Mouse (Mus musculus) adrenal gland, postnatal 10 days (tissue): ENCODE data around the gene Gm13199. TPM values are rescaled to one million over a fixed set of nuclear protein-coding genes. Genes with fewer than 3 reads are reported as not detected.

Source experiments
- DNase-seq: peaks from one replicate; pipeline ENCODE4 v3.0.0; 2021; ENCODE audit warnings: mixed read lengths
- total RNA-seq, 2 experiments: library from RNA; stranded (reverse); gene quantifications; 2 replicates each; pipeline ENCODE4 v1.2.3; 2021

The Gm13199 gene
- total RNA-seq, 2 experiments from 2014 or later, result 2.1 TPM; not detected in 1

GRCm38 (mm10) chr2:5822449-5822848, 40.3 kb downstream of the Gm13199 start:
- no peak for DNase-seq

- DNase-seq, result no peak
Observed at GRCm38 (mm10) chr2:5821264-5821663, 41.5 kb downstream of the Gm13199 start.

Other genes with a start within 250 kb of the Gm13199 start
- gene Camk1d, start 148.4 kb downstream of the Gm13199 start, total RNA-seq, result 1 to 10 TPM; 5.2 to 7.3 TPM
- gene Nudt5, start 17.9 kb downstream of the Gm13199 start, total RNA-seq, result 10 to 100 TPM; 33.9 to 40.2 TPM
- 100 to 1,000 TPM; 127 to 134 TPM for gene Cdc123, start 17.8 kb downstream of the Gm13199 start, total RNA-seq
- gene Sec61a2, start 32.5 kb upstream of the Gm13199 start, total RNA-seq, result 10 to 100 TPM; 34.3 to 56.1 TPM
- 10 to 100 TPM; 10.6 to 13.2 TPM for gene Dhtkd1, start 79.9 kb upstream of the Gm13199 start, total RNA-seq
- 10 to 100 TPM; 18.6 to 21.5 TPM for gene Upf2, start 88.5 kb upstream of the Gm13199 start, total RNA-seq